Mouse (Mus musculus) CH12.LX (cell line): ENCODE measurements around the gene Ggps1.

Experiments
- CTCF ChIP-seq, 2 experiments: IDR thresholded peaks in 1 of 2; conservative IDR thresholded peaks in 1 of 2; 2 replicates each; pipeline ENCODE4 v1.5.1; 2011 to 2012; ENCODE audit warnings: low read depth in 2 of 2, low read length in 2 of 2, improper control_type of control experiment in 1 of 2, inconsistent platforms in 1 of 2, mild to moderate bottlenecking in 1 of 2, moderate library complexity in 1 of 2
- ELF1 ChIP-seq: IDR thresholded peaks from 2 replicates; pipeline ENCODE4 v1.6.1; 2014; ENCODE audit warnings: low read depth, mild to moderate bottlenecking, inconsistent platforms, low read length, improper control_type of control experiment
- EP300 ChIP-seq: IDR thresholded peaks from 2 replicates; pipeline ENCODE4 v1.6.1; 2011; ENCODE audit warnings: low read length, improper control_type of control experiment
- HCFC1 ChIP-seq: IDR thresholded peaks from 2 replicates; pipeline ENCODE4 v1.6.1; 2012; ENCODE audit warnings: low read depth, mild to moderate bottlenecking, inconsistent platforms, low read length, improper control_type of control experiment
- JUND ChIP-seq: conservative IDR thresholded peaks from 2 replicates; pipeline ENCODE4 v1.6.1; 2011; ENCODE audit warnings: low read depth, low read length, improper control_type of control experiment
- MYC ChIP-seq: IDR thresholded peaks from 2 replicates; pipeline ENCODE4 v1.6.1; 2011; ENCODE audit warnings: low read depth, mild to moderate bottlenecking, improper control_type of control experiment, low read length
- SIN3A ChIP-seq: IDR thresholded peaks from 2 replicates; pipeline ENCODE4 v1.6.1; 2012; ENCODE audit warnings: low read length, improper control_type of control experiment, inconsistent platforms
- ZC3H11A ChIP-seq: IDR thresholded peaks from 2 replicates; pipeline ENCODE4 v1.6.1; 2012; ENCODE audit warnings: low read depth, mild to moderate bottlenecking, inconsistent platforms, low read length, improper control_type of control experiment
- ZNF384 ChIP-seq: IDR thresholded peaks from 2 replicates; pipeline ENCODE4 v1.6.1; 2012; ENCODE audit warnings: low read depth, low read length, improper control_type of control experiment, inconsistent platforms

GRCm38 (mm10) chr13:14065028-14065380 is 1.7 kb upstream of the Ggps1 start:
- TF ChIP-seq MYC = no peak
- no peak for TF ChIP-seq CTCF (conservative IDR thresholded peaks at IDR 0.05 in 1 of 2, IDR thresholded peaks at IDR 0.05 in 1 of 2; ENCODE audit: low read depth in 2 of 2, low read length in 2 of 2)
- TF ChIP-seq JUND = no peak
- no peak for TF ChIP-seq ZC3H11A
- no peak for TF ChIP-seq ZNF384
- TF ChIP-seq ELF1 = no peak
- no peak for TF ChIP-seq HCFC1
- TF ChIP-seq SIN3A = no peak; the same call in 1 of the 2 replicates
- no peak for TF ChIP-seq EP300
